Mouse (Mus musculus): ENCODE data around the gene Sin3a. TPM values are rescaled to one million over a fixed set of nuclear protein-coding genes. Genes with fewer than 3 reads are reported as not detected.

Gene Sin3a
- polyA plus RNA-seq, 1 experiment from 2014 or later: 62.9 TPM

DNA sequence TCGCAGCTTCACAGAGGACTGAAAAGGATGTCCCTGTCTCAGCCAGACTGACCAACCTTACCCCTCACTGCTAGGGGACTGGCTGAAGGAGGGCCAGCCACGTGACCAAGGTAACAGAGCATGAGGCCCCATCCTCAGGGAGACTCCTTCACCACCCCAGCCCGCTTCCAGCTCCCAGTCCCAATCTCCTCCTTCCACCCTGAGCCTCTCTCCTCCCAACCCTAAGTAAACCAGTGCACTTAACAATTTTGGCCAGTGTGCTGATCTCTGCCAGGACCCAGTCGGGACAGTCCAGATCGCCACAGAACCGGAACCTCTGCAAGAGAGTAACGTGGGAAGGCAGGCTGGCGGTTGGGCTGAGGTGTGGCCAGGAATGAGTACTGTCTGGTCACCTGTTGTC lies 85.0 kb downstream of the Sin3a start:
- no peaks in the 10 kb centered on the region for H3K27me3 ChIP-seq (replicated peaks; ENCODE audit: low read depth, poor library complexity, severe bottlenecking)
- H3K27ac ChIP-seq (replicated peaks): no peak overlapping the region
- H3K9me3 ChIP-seq: no peaks in the 10 kb centered on the region
- peaks cover 19% of the 10 kb centered on the region for H3K4me1 ChIP-seq
- 88% methylated on average over 8 of the region's 8 CpGs for WGBS
- H3K4me3 ChIP-seq: peak overlapping the region; percentile 73; the same call in 1 of the 2 replicates
- peaks cover 19% of the 10 kb centered on the region for H3K36me3 ChIP-seq (replicated peaks)
- no peak for DNase-seq (ENCODE audit: low spot score)

DNA sequence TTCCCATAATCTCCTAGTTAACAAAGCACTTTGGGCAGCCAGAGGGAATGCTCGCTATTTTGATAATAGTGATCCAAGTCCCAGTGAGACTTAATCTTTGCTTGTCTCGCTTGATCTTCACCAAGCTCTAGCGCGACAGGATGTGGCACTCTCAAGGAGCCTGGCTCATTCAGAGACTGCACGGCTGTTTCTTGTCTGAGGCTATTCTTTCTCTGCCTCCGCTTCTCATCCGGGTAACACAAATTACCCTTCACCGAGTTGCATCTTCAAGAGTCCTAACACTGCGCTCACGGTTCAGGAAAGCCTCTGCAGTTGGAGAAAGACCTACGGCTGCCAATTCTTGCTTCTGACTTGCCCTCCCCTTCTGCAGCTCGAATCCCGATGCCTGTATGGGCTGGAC lies 85.7 kb downstream of the Sin3a start:
- peaks cover 19% of the 10 kb centered on the region for H3K4me1 ChIP-seq
- DNase-seq (ENCODE audit: low spot score): no peak
- peaks cover 19% of the 10 kb centered on the region for H3K36me3 ChIP-seq (replicated peaks)
- no peaks in the 10 kb centered on the region for H3K9me3 ChIP-seq
- WGBS: 36% methylated on average over 13 of the region's 13 CpGs
- H3K4me3 ChIP-seq: peak overlapping the region; percentile 73
- H3K27me3 ChIP-seq (replicated peaks; ENCODE audit: low read depth, poor library complexity, severe bottlenecking): no peaks in the 10 kb centered on the region
- peak overlapping the region; percentile 83 for H3K27ac ChIP-seq (replicated peaks)

DNA sequence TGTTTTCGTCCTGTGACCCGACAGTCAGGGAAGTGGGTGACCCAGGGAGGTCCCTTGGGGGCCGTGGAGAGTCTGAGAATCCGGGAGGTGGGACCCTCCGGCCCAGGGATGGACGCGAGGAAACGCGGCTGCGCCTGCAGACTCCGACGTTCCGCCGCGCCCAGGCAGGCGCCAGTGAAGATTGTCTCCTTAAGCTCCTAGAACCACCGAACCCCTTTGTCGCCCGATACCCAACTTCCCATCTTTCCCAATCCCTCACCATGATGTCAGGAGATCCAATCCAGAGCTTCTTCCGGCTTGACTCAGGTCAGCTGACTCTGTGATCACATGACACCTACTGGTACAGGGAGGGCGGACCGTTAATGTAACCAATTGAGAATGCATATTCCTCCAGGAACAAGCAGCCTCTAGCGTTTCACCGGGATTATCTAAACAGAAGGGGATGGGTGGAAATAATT lies 86.2 kb downstream of the Sin3a start, which contains the start of gene Commd4:
Commd4 (minus strand) TSS at position 319 of the 458 bp plus-strand sequence.
- Histone ChIP-seq H3K27ac (replicated peaks) (peak within 1 kb of the TSS; percentile 83), H3K36me3 (replicated peaks) (peaks cover 19% of the 10 kb centered on the region), H3K27me3 (replicated peaks; ENCODE audit: low read depth, poor library complexity, severe bottlenecking) (no peaks in the 10 kb centered on the region), H3K4me3 (peak within 1 kb of the TSS; percentile 73), H3K4me1 (peaks cover 19% of the 10 kb centered on the region), H3K9me3 (no peaks in the 10 kb centered on the region)
- DNase-seq (ENCODE audit: low spot score): peak; percentile 92
- under 1% methylated on average over 24 of the region's 24 CpGs for WGBS

GRCm38 (mm10) chr9:57158506-57158905 lies 86.7 kb downstream of the Sin3a start:
- peaks cover 19% of the 10 kb centered on the region for H3K4me1 ChIP-seq
- WGBS: 39% methylated on average over 11 of the region's 11 CpGs
- H3K4me3 ChIP-seq: peak overlapping the region; percentile 73
- no peaks in the 10 kb centered on the region for H3K27me3 ChIP-seq (replicated peaks; ENCODE audit: low read depth, poor library complexity, severe bottlenecking)
- no peaks in the 10 kb centered on the region for H3K9me3 ChIP-seq
- DNase-seq (ENCODE audit: low spot score): no peak
- H3K36me3 ChIP-seq (replicated peaks): peaks cover 19% of the 10 kb centered on the region
- peak overlapping the region; percentile 83; the same call in 1 of the 2 replicates for H3K27ac ChIP-seq (replicated peaks)

GRCm38 (mm10) chr9:57162496-57162895 lies 90.7 kb downstream of the Sin3a start:
- WGBS: 28% methylated on average over 3 of the region's 3 CpGs
- DNase-seq (ENCODE audit: low spot score): no peak

DNA sequence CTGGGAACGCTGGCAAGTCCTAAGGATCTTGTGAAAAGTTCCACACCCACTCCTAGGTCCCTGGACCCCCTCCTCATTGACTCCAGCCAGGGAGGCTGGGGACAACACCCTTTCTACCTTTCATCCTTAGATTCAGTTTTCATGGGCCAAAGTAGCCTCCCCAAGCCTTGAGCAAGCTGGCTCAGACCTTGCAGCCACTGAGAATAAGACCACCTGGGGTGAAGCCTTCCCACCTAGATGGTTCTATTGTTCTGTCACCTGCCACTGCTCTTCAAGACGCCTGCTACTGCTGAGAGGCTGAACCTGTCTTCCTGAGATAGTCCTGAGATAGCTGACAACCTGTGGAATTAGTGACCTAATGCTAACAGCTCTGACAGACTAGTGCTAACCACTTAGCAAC lies 91.3 kb downstream of the Sin3a start:
- Histone ChIP-seq H3K9me3 (no peaks in the 10 kb centered on the region), H3K27me3 (replicated peaks; ENCODE audit: low read depth, poor library complexity, severe bottlenecking) (no peaks in the 10 kb centered on the region), H3K4me1 (peaks cover 6% of the 10 kb centered on the region; the same call in 1 of the 2 replicates), H3K36me3 (replicated peaks) (no peaks in the 10 kb centered on the region), H3K4me3 (no peak overlapping the region), H3K27ac (replicated peaks) (no peak overlapping the region)
- DNase-seq (ENCODE audit: low spot score): no peak
- WGBS: 50% methylated on average over 2 of the region's 2 CpGs

More at GRCm38 (mm10) chr9:57162496-57162895, 90.7 kb downstream of the Sin3a start:
- Histone ChIP-seq H3K27ac (replicated peaks) (no peak overlapping the region), H3K9me3 (no peaks in the 10 kb centered on the region), H3K36me3 (replicated peaks) (no peaks in the 10 kb centered on the region), H3K4me1 (peaks cover 9% of the 10 kb centered on the region), H3K27me3 (replicated peaks; ENCODE audit: low read depth, poor library complexity, severe bottlenecking) (no peaks in the 10 kb centered on the region), H3K4me3 (no peak overlapping the region)

DNA sequence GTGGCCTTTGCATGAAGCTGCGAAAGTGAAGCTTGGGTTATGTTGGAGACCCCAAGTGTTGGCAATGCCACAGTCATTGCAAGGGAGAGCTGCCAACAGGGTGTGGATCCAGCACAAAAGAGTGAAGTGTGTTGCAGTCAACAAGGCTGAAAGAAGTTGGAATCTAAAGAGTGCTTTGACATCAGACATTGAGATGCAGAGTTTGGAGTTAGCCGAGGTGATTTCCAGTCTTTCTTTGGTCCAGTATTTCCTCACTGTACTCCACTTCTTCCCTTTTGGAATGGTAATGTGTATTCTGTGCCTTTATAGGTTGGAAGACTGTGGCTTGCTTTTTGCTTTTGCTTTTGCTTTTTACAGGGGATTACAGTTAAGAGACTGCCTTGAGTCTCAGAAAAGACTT lies 94.3 kb downstream of the Sin3a start:
- whole genome bisulfite sequencing: 93% methylated on average over 2 of the region's 2 CpGs
- no peaks in the 10 kb centered on the region for H3K4me1 ChIP-seq
- no peaks in the 10 kb centered on the region for H3K9me3 ChIP-seq
- H3K27me3 ChIP-seq (replicated peaks; ENCODE audit: low read depth, poor library complexity, severe bottlenecking): no peaks in the 10 kb centered on the region
- no peak overlapping the region for H3K27ac ChIP-seq (replicated peaks)
- no peaks in the 10 kb centered on the region for H3K36me3 ChIP-seq (replicated peaks)
- no peak overlapping the region for H3K4me3 ChIP-seq
- no peak for DNase-seq (ENCODE audit: low spot score)

GRCm38 (mm10) chr9:57168411-57168810 lies 96.6 kb downstream of the Sin3a start:
- DNase-seq (ENCODE audit: low spot score): no peak
- no peaks in the 10 kb centered on the region for H3K4me1 ChIP-seq
- no peaks in the 10 kb centered on the region for H3K36me3 ChIP-seq (replicated peaks)
- no peaks in the 10 kb centered on the region for H3K9me3 ChIP-seq
- 83% methylated on average over 5 of the region's 5 CpGs for WGBS
- no peak overlapping the region for H3K27ac ChIP-seq (replicated peaks)
- H3K27me3 ChIP-seq (replicated peaks; ENCODE audit: low read depth, poor library complexity, severe bottlenecking): no peaks in the 10 kb centered on the region
- no peak overlapping the region for H3K4me3 ChIP-seq

Other genes starting within 250 kb of the Sin3a start
- not detected in 2 replicates for gene Odf3l1, start 207.4 kb upstream of the Sin3a start, polyA plus RNA-seq (2016; fragmentation: Nextera tagmentation; extraction: Ambion mirVana)
- 2.2 and 2.5 TPM in 2 replicates for gene Cspg4, start 207.0 kb upstream of the Sin3a start, polyA plus RNA-seq (2016; fragmentation: Nextera tagmentation; extraction: Ambion mirVana)
- 10.4 and 11.1 TPM in 2 replicates for gene Snx33, start 143.7 kb upstream of the Sin3a start, polyA plus RNA-seq (2016; fragmentation: Nextera tagmentation; extraction: Ambion mirVana)
- 66.3 and 69.3 TPM in 2 replicates for gene Imp3, start 134.6 kb upstream of the Sin3a start, polyA plus RNA-seq (2016; fragmentation: Nextera tagmentation; extraction: Ambion mirVana)
- 27.1 and 28.1 TPM in 2 replicates for gene Snupn, start 121.2 kb upstream of the Sin3a start, polyA plus RNA-seq (2016; fragmentation: Nextera tagmentation; extraction: Ambion mirVana)
- 21.6 and 22.1 TPM in 2 replicates for gene Ptpn9, start 77.1 kb upstream of the Sin3a start, polyA plus RNA-seq (2016; fragmentation: Nextera tagmentation; extraction: Ambion mirVana)
- 62.1 and 67.9 TPM in 2 replicates for gene Man2c1, start 58.6 kb downstream of the Sin3a start, polyA plus RNA-seq (2016; fragmentation: Nextera tagmentation; extraction: Ambion mirVana)
- gene Neil1, start 76.3 kb downstream of the Sin3a start, polyA plus RNA-seq (2016; fragmentation: Nextera tagmentation; extraction: Ambion mirVana): 5.7 and 5.8 TPM in 2 replicates
- 99.9 and 105 TPM in 2 replicates for gene Commd4, start 86.3 kb downstream of the Sin3a start, polyA plus RNA-seq (2016; fragmentation: Nextera tagmentation; extraction: Ambion mirVana)
- gene Trcg1, start 164.5 kb downstream of the Sin3a start, polyA plus RNA-seq (2016; fragmentation: Nextera tagmentation; extraction: Ambion mirVana): 0.07 TPM in 1 of 2 replicates, not detected in the other
- 15.6 and 16.8 TPM in 2 replicates for gene 1700017B05Rik, start 190.6 kb downstream of the Sin3a start, polyA plus RNA-seq (2016; fragmentation: Nextera tagmentation; extraction: Ambion mirVana)

Measured in embryonic facial prominence, embryonic 10.5 days (tissue).